Mouse (Mus musculus) c-Kit-positive CD71-negative TER-119-negative erythroid progenitor cells, embryonic 14.5 days (primary cell): Measurements from ENCODE around the gene Btbd9.

Source experiments
- DNase-seq: peaks from one replicate; pipeline ENCODE4 v3.0.0-alpha.2; 2013; ENCODE audit warnings: low read depth

The Btbd9 gene

GRCm38 (mm10) chr17:30276477-30276876 is 299.8 kb downstream of the Btbd9 start:
- no peak for DNase-seq

GRCm38 (mm10) chr17:30272769-30273168 is 303.5 kb downstream of the Btbd9 start:
- no peak for DNase-seq

- DNase-seq, result no peak
Observed at GRCm38 (mm10) chr17:30269136-30270063, 306.9 kb downstream of the Btbd9 start.

GRCm38 (mm10) chr17:30268456-30268855 is 307.8 kb downstream of the Btbd9 start:
- DNase-seq, result no peak

- no peak for DNase-seq
Observed at GRCm38 (mm10) chr17:30267432-30267973, 308.8 kb downstream of the Btbd9 start.

GRCm38 (mm10) chr17:30263535-30263934 is 312.8 kb downstream of the Btbd9 start:
- DNase-seq, result no peak

- no peak for DNase-seq
Observed at GRCm38 (mm10) chr17:30262943-30263342, 313.3 kb downstream of the Btbd9 start.

GRCm38 (mm10) chr17:30262440-30262839 is 313.8 kb downstream of the Btbd9 start:
- DNase-seq, result no peak

GRCm38 (mm10) chr17:30261983-30262340 is 314.3 kb downstream of the Btbd9 start:
- DNase-seq, result no peak

- DNase-seq, result no peak
Observed at GRCm38 (mm10) chr17:30261307-30261982, 314.8 kb downstream of the Btbd9 start.

- DNase-seq, result no peak
Observed at GRCm38 (mm10) chr17:30260641-30261306, 315.5 kb downstream of the Btbd9 start.

GRCm38 (mm10) chr17:30259938-30260337 is 316.4 kb downstream of the Btbd9 start:
- DNase-seq, result no peak

- no peak for DNase-seq
Observed at GRCm38 (mm10) chr17:30258480-30258879, 317.8 kb downstream of the Btbd9 start.

GRCm38 (mm10) chr17:30255928-30256560 is 320.2 kb downstream of the Btbd9 start:
- no peak for DNase-seq

- DNase-seq, result no peak
Observed at GRCm38 (mm10) chr17:30253924-30254323, 322.4 kb downstream of the Btbd9 start.

- no peak for DNase-seq
Observed at GRCm38 (mm10) chr17:30253028-30253427, 323.3 kb downstream of the Btbd9 start.

- DNase-seq, result no peak
Observed at GRCm38 (mm10) chr17:30245308-30245706, 331.0 kb downstream of the Btbd9 start.

- DNase-seq, result no peak
Observed at GRCm38 (mm10) chr17:30244651-30245307, 331.5 kb downstream of the Btbd9 start.

GRCm38 (mm10) chr17:30243540-30243939 is 332.7 kb downstream of the Btbd9 start:
- no peak for DNase-seq

- no peak for DNase-seq
Observed at GRCm38 (mm10) chr17:30242647-30243046, 333.6 kb downstream of the Btbd9 start.

- DNase-seq, result no peak
Observed at GRCm38 (mm10) chr17:30241720-30242322, 334.5 kb downstream of the Btbd9 start.
